Mouse (Mus musculus): ENCODE measurements around the gene Vwf.

Gene Vwf

DNA sequence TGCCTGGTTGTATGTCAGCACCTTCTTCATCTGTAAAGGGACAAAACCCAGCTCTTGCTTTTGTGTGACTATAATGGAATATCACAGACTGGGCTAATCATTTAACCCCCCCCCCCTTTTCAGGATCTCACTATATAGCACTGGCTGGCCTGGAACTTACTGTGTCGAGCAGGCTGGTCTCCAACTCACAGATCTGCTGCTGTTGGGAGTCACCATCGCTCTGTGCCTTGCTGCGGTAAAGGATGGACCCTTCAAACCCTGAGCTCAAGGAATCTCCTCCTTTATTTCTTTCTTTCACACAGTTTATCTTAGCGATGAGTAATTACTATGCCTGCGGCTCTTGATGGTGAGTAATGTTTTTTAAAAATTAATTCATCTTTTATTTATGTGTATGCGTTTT is at the start of gene Vwf:
Vwf (plus strand) TSS at position 301 of the 400 bp plus-strand sequence.
- DNase-seq (ENCODE audit: low spot score), result no peak

DNA sequence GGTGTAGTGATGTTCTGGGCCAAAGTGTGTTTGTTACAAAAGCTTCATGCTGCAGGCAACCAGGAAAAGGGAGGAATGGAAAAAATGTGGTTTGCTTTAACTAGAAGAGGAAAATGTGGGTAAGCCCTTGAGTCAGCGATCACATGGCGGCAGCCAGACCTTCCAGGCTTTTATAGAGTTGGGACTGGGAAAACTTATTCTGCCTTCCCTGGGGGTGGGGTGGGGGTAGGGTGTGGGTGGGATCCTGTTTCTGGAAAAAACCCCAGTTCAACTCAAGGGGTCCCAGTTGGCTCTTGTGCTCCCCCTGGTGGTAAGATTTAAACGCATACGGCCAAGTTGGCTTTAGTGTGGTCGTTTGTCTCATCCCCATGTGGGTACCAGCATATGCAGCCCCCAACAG is 48.5 kb upstream of the Vwf start:
- DNase-seq (ENCODE audit: low spot score), result no peak

DNA sequence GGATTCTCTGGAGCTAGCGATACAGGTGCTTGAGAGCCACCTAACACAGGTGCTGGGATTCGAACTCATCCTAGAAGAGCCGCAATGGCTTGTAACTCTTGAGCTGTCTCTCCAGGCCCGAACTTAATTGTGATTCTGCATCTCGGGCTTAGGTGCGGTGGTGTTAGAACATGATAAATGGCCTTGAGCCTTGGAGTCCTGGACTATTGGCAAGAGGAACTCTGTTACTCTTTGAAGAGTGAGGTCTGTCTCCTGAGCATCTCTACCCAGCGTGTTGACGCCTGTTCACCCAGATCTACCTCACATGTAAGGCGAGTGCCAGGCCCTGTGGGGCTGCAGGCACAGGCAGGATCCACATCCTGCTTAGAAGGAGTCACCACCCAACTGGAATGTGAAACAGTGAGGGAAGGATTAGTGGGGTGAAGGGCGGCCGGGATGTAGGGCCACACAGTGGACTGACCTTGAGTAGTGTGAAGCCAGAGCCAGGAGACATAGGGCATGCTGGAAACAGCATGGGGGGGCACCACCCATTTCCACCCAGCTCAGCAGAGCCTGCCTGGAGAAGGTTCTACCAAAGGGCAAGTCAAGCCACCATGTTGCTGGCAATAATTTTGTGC is 43.3 kb upstream of the Vwf start:
- no peak for DNase-seq (ENCODE audit: low spot score)

DNA sequence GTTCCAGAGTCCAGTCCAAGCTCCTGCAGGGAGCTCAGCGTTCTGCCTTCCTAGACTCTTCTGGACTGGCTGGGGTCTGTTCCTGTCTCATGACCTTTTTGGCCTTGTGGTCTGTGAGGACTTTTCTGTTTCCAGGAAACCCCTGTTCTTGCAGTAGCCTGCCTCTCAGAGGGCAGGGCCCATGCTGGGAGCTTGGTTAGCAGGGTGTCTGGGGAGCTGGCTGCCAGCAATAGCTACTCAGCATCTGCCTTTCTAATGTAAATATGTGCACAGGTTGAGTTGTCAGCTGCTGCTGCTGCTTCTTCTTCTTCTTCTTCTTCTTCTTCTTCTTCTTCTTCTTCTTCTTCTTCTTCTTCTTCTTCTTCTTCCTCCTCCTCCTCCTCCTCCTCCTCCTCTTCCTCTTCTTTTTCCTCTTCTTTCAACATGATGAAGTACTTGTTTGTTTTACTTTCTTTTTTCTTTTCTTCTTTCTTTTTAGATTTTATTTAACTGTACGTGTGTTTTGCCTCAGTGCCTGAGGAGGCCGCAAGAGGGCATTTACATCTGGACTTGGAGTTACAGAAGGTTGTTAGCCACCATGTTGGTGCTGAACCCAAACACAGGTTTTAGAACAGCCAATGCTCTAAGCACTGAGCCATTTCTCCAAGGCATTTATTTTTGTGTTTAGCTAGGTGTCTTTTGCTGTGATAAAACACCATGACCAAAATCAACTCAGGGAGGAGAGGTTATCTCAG is 41.8 kb upstream of the Vwf start:
- no peak for DNase-seq (ENCODE audit: low spot score)

DNA sequence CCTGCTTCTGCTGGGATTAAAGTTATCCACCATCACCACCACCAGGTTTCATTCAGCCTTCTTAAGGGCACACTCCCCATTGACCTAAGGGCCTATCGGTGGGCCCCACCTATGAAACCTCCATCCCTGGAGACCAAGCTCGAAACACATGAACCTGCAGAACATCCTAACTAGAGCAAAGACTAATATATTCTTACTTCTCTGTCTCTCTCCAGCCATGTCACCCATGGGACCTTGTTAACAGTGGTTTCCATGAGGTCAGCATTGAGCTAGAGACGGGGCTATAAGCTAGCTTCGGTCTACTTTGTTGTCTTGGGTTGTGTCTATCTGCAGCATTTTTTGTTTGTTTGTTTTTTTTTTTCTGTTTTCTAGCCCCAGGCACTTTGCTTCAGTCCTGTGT is 40.1 kb upstream of the Vwf start:
- DNase-seq (ENCODE audit: low spot score), result no peak

DNA sequence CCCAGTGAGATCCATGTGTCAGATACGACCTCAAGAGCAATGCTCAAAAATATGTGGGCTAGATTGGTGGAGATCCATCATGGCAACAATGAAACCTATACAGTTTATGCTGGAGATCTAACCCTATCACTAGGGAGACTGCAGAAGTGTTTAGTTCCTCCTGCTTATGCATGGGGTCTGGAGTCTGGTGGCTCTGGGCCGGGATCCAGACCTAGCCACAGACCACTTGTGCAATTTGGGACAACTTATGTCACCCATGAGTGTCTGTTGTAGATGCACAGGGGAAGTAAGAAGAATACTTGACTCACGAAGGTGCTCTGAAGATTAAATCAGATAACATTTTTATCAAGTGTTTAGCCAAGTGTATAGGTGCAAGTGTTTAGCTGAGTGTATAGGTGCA is 36.8 kb upstream of the Vwf start:
- no peak for DNase-seq (ENCODE audit: low spot score)

DNA sequence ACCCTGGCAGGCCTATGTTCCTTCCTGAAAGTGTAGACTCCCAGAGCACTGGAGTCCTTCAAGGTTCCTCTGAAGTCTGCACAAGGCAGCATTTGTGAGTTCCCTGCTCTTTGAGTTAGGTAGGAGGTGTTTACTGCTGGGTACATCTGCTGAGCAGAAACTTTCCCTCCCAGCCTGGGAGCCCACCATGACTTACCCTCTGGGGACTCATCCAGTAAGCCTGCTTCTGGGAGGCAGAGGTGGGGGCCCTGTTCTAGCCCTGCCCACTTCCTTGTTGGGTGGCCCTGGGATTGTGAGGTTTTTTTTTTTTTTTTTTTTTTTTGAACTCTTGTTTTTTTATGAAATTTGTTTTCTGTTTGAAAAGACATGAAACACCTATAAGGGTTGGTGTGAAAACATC is 35.9 kb upstream of the Vwf start:
- no peak for DNase-seq (ENCODE audit: low spot score)

DNA sequence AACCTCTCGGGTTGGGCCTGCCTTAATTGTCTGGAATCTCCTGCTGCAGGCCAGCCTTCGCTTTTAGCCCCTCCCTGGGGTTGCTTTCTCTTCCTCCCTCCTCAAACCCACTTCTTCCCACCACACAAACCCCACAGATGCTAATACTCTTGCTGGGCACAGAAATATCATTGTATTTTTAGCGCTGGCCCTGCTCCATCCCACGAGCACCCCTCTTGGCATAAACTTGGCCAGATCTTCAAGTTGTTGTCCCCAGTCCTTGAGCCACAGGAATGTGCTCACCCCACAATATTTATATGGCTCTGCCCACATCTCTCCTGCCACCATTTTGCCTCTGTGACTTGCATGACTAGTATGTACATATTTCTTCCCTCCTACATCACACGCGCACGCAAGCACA is 35.4 kb upstream of the Vwf start:
- DNase-seq (ENCODE audit: low spot score), result no peak

DNA sequence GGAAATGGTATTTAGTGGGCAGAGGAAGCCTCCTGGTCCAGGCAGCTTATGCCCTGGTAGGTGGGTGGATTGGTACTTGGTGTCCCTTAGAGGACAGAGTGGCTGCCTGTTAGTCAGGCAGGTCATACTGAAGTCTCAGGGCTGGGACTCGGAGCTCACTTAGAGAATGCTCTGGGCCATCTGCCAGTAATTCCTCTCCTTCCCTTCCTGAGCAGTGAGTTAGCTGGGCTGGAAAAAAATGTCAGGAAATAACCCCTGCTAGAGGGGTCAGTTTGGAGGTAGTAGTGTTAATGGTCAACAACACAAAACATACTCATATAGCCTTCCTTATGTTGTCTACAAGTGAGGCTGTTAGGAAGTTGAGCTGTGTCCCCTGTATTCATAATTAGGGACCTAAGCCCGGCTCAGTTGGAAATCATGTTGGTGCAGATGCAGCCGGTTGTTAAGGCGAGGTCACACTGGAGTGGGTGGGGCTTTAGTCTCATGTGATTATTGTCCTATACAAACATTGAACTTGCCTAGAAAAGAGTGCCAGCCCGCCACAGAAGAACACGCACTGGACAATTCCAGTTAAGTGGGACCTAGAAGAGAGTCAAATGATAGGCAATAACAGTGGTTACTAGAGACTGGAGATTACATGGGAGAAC is 33.5 kb upstream of the Vwf start:
- no peak for DNase-seq (ENCODE audit: low spot score)

DNA sequence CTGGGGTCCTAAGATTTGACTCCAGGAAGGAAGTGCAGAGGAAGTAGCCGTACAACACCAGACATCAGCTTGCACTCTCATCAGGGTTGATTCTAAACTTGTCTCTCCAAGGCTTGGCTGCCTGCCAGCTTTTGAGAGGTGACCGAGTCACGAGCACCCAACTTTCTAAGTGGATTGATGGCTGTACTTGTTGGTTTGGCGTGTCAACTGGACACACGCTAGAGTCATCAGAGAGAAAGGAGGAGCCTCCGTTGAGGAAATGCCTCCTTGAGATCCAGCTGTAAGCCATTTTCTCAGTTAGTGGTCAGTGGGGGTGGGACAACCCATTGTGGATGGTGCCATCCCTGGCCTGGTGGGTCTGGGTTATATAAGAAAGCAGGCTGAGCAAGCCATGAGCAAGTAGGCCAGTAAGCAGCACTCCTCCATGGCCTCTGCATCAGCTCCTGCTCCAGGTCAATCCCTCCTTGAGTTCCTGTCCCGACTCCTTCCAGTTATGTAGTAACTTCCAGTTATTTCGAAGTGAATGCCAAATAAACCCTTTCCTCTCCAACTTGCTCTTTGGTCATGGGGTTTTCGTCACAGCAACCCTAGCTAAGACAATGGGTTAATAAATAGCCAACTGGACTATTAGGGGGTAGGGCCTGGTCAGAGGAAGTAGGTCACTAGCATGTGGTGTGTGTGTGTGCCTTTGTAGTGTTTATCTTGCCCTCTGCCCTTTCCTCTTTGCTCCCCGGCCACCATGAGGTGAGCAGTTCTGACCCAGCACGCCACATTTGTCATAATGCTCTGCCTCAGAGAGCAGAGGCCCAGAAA is 30.9 kb upstream of the Vwf start:
- no peak for DNase-seq (ENCODE audit: low spot score)

DNA sequence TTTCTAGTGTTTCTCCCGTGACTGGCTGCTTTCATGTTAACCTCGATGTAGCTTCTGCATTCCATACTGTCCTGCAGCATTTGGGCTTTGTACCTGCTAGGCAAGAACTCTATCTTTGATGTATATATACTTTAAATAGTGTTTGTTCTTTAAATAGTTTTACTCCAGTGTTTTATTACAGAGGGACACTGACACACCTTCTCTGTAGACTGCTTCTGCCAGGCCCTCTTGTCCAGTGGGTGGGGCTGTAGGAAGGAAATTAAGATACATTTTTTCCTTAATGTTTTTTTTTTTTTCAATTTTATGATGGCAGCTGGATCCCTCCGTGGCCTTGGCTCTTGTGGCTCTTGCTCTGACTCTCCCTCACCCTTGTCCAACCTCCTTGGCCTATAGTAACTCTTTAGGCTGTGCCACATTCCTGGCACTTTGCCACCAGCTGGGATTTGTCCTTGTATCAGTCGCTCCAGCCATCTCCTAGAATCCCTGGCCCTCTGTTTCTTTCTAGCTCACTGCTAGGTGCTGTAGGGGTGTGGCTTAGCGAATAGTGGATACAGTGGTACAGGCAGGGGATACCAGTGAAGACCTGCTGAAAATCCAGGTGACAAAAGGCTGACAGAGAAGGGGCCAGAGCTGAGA is 24.9 kb upstream of the Vwf start:
- no peak for DNase-seq (ENCODE audit: low spot score)

DNA sequence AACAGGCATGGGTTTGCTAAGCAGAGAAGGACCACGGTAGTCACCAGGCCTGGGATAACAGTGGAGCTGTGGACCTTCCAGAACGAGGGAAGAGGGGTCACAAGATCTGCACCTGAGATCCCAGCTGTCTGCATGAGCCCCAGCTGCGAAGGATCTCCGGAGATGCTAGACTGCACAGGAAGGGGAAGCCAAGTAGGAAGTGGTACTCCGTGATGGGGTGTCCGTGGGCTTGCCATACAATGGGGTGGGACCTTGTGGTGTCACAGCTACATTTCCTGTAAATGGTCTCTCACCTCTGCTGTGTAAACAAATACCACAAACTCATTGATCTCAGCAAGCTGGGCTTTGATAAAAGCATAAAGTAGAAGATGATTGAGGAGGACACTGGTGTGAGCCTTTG is 22.5 kb upstream of the Vwf start:
- no peak for DNase-seq (ENCODE audit: low spot score)

DNA sequence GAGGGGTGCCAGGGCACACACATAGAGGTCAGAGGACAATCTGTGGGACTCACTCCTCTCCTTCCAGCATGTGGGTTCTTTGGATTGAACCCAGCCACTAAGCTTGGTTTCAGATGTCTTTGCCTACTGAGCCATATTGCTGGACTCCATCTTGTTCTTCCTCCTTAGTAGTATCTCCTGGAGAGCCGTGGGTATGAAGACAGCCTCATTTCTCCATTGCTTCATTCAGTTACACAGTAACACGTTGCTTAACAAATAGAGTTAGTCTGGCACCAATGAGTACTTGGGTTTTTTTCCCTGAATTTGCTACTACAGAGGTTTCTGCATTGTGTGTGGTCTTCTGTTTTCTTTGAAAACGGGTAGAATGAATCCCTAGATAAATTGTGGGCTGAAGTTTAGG is 20.5 kb upstream of the Vwf start:
- no peak for DNase-seq (ENCODE audit: low spot score)

DNA sequence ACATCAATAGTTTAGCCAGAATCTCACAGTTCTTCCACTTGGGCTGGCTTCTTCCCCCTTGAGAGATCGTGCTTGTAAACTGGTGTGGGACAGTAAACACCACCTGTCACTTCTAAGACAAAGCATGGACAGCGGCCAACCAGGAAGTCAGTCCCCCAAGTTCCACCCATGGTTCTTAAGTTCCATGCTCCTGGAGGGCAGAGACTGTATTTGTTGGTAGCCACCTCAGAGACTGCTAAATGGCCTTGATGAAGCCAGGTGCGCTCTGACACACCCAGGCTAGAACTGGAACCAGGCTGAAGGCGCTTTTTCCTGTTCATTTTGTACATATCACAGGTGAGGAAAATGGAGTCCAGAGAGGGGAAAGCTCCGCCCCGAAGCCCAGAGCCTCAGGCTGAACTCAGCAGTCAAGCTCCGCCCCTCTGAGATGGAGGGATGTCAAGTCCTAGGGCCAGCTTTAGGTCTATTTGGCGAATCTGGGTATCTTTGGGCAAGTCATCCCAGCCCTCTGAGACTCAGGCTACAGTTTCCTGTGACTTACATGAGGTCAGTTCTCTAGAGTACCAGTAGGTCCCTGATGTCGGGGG is 17.9 kb upstream of the Vwf start:
- DNase-seq (ENCODE audit: low spot score), result no peak

DNA sequence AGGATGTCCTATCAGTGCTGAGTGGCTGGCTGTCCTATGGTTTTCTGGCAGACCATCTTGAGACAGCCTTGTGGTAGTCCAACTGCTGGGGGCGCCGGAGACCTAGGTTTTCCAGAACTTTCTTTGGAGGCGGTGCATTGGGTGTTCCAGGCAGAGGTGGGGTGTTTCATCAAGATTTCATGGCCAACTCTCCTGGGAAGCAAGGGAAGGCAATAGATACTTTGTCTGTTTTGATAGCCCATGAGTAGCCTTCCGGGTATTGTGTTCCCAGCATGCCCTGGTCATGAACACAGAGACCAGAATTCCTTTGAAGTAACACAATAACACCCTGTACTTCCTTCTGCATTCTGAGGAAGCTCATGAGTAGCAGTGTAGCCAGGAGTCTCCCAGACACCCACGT is 17.1 kb upstream of the Vwf start:
- peak; percentile 20 for DNase-seq (ENCODE audit: low spot score)

DNA sequence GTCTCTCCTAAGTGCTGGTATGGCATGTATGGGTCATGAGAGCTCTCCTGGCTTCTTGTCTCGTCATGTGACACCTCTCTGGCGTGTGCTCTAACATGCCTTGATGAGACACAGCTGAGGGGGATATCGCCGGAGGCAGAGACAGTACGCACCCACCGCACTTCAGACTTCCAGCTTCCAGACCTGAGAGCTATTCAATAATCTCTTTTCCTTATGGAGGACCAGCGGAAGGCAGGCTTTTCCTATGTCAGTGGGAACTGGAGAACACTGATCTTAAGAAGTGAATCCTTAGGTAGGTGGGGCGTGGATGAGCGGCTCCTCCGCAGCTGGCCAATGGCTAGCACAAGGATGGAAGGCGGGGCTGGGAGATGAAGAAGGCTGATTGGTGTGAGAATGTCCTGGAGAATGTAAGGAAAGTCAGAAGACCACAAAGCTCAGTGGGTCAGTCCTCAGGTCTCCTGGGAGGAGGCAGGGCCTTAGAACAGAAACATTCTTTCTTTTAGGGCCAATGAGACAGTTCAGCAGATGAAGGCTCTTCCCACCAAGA is 13.4 kb upstream of the Vwf start:
- DNase-seq (ENCODE audit: low spot score), result no peak

DNA sequence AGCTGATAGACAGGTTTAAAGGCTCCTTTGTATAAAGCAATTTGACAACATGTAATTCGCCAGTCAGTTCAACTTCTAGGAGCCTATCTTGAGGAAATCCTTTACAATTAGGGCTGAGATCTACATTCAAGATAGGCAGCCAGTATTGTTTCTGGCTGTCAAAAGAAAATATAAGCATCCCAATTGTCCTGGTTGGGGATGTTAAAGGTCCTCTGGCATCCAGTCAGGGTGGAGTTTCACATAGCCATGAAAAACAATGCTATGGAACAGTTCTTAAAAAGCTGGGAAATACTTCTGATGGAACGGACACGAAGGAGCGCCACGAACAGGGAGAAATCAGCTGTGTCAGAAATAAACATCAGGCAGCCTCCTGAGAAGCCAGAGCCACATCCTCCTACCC is 11.6 kb upstream of the Vwf start:
- no peak for DNase-seq (ENCODE audit: low spot score)

DNA sequence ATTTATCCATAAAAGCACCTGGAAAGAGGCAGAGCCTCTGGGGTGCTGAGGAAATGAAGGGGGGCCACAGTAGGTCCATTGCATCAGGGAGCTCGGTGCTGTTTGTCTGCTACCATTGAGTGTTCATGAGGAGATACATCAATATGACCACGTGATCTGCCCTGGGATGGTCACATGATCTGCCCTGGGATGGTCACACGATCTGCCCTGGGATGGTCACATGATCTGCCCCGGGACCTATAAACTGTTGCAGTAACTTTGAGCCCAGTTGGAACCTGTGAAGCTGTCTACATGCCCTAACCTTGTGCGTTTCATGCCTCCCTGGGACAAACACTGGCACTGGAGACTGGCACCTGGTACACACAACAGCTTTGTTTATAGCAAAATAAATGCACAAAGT is 8.1 kb upstream of the Vwf start:
- DNase-seq (ENCODE audit: low spot score), result no peak

DNA sequence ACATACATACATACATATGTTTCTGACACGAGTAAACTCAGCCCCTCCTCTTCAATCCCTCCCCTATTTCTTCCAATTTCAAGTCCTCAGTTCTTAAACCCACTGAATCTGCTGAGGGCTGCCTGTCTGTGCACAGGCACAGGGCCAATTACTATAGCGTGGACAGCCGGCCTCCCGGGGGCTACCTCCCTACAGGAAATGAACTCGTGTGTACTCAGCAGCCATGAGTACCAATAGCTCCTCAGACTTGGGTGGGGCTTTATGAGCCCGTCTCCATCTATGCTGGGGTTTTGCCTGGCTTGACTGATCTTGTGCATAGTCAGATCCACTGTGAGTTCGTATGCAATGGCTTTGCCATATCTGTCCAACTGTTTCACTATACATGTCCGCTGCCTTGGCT is 7.2 kb upstream of the Vwf start:
- DNase-seq (ENCODE audit: low spot score), result no peak

DNA sequence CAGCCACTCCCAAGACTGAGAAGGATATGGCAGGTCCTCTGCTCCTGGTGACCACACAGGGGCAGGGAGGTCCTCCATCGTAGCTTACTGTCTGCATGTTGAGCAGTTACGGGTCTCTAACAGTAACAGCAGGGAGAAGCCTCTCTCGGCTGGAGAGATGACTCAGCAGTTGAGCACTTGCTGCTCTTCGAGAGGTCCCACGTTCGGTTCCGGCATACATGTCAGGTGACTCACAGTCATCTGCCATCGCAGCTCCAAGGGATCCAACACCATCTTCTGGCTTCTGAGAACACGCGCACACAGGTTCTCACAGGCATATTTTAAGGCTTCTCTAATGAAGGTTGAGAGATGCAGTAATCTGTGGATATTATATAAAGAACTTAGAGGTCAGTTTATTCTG is 6.4 kb upstream of the Vwf start:
- DNase-seq (ENCODE audit: low spot score), result no peak

DNA sequence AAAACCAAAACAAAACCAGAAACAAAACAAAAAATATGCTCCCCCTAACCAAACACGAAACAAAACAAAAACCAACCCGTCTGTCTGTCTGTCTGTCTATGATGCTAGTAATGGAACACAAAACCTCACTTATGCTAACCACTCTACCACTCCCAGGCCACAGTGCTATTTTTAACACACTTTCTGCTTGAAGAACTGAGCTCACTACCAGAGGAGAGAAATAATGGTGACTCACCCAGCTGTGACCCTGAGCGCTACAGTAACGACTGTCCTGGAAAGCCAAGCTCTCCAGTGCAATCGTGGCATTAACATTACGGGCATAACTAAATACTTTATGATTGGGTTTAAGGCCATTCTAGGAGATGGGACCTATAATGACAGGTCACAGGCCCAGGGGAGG is 5.7 kb upstream of the Vwf start:
- no peak for DNase-seq (ENCODE audit: low spot score)

DNA sequence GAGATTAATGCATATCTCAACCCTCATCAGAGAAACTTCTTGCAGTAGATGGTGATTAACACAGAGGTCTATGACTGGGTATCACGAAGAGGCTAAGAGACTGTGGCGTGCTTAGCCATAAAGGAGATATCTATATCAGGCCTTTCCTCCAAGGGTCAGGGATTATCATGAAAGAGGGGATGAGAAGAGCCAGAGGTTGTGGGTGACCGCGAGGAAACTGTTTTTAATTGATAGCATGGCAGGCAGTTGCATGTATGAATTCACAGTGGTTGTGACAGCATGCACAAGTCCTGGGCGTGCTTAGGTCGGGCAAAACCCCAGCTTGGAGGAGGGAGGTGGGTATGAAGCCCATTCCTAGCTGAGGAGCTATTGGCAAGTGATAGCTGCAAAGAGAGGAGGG is 5.3 kb upstream of the Vwf start:
- DNase-seq (ENCODE audit: low spot score), result no peak

All from c-Kit-positive CD71-positive TER-119-positive erythroid progenitor cells, embryonic 14.5 days (primary cell).